Mouse (Mus musculus) cerebellum, adult 2 months (tissue): Measurements from ENCODE around the gene Gm27021. TPM values are rescaled to one million over a fixed set of nuclear protein-coding genes. Genes with fewer than 3 reads are reported as not detected.

ENCODE experiments used
- DNase-seq, 2 experiments: peaks; one replicate each; pipeline ENCODE4 v3.0.0; 2021
- H3K27ac ChIP-seq: fragments of 200-500 bp; 2 replicates; pipeline ENCODE4 v1.5.1; 2012; ENCODE audit warnings: low read length, control low read depth, inconsistent platforms; ENCODE audit not compliant: insufficient read depth
- H3K27me3 ChIP-seq: fragments of 200-500 bp; 2 replicates; pipeline ENCODE4 v1.6.1; 2012; ENCODE audit warnings: inconsistent platforms, mild to moderate bottlenecking, low read length, moderate library complexity; ENCODE audit not compliant: control insufficient read depth, insufficient read depth
- H3K4me1 ChIP-seq: fragments of 200-500 bp; 2 replicates; pipeline ENCODE4 v1.6.1; 2011; ENCODE audit warnings: low read length; ENCODE audit not compliant: control insufficient read depth, insufficient read depth
- H3K4me3 ChIP-seq: fragments of 200-500 bp; replicated peaks from 2 replicates; pipeline ENCODE3; 2011; ENCODE audit warnings: mild to moderate bottlenecking, low read depth, low read length, control low read depth; ENCODE audit not compliant: insufficient read depth
- CTCF ChIP-seq: fragments of 200-500 bp; IDR thresholded peaks from 2 replicates; pipeline ENCODE4 v1.5.1; 2011; ENCODE audit warnings: low read depth, mild to moderate bottlenecking, control low read depth, low read length, moderate library complexity, borderline replicate concordance; ENCODE audit not compliant: insufficient read depth
- POLR2A ChIP-seq: fragments of 200-500 bp; IDR thresholded peaks from 2 replicates; pipeline ENCODE4 v1.6.1; 2011; ENCODE audit warnings: low read length, control low read depth, borderline replicate concordance; ENCODE audit not compliant: insufficient read depth
- WGBS: fragments of 180-500 bp; shearing (Covaris S2); methylation state at CpG from one replicate; pipeline ENCODE4 v1.1.7; 2018; 5-methylcytosine and 5-hydroxymethylcytosine counted together
- polyA plus RNA-seq: library from polyadenylated mRNA; depleted of rRNA; stranded (reverse); fragments of >200 nt; gene quantifications from 2 replicates; pipeline ENCODE4 v1.2.3, GENCODE M21; 2012

The Gm27021 gene
- polyA plus RNA-seq, 1 experiment, result 1.9 TPM

DNA sequence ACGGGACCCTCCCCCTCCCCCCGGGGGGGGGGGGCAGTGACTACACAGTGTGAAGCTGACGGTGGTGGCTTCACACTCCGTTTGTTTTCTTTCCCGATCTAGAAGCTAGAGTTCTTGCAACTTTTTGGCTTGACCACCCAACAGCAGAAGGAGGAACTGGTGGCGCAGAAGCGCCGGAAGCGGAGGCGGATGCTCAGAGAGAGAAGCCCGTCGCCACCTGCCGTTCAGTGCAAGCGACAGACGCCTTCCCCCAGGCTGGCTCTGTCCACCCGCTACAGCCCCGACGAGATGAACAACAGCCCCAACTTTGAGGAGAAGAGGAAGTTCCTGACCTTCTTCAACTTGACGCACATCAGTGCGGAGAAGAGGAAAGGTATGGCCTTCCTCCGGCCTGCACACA lies 95.3 kb downstream of the Gm27021 start:
- H3K27ac ChIP-seq, result no peak overlapping the region
- H3K27me3 ChIP-seq, result no peaks in the 10 kb centered on the region
- 39% methylated on average over 21 of the region's 21 CpGs for WGBS
- TF ChIP-seq CTCF (0 out of 2 replicates have a peak, but pooled peaks have one; percentile 22), POLR2A (no peak)
- peak; percentile 59 to 68 for DNase-seq
- peaks cover 40% of the 10 kb centered on the region for H3K4me1 ChIP-seq
- no peak overlapping the region for H3K4me3 ChIP-seq

DNA sequence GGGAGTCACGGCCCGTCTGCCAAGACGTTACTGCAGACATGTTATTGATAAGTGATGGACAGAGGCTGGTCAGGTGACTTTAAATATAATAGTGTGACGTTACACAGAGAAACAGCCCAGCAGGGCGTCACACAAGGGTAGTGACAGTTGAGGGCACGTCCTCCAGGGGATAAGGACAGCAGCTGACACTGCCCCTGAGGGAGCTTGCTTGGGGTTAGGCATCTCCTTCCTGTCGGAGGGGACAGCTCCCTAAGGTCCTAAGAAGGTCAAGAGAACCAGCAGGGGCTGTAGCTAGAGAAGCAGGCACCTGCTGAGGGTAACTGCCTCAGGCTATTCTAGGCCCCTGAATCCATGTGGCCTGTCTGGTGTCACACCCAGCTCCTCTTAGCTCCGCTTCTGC lies 96.3 kb downstream of the Gm27021 start:
- Histone ChIP-seq H3K4me1 (peaks cover 43% of the 10 kb centered on the region), H3K27me3 (no peaks in the 10 kb centered on the region), H3K27ac (no peak overlapping the region), H3K4me3 (no peak overlapping the region)
- TF ChIP-seq POLR2A, result no peak
- TF ChIP-seq CTCF, result no peak
- WGBS, result 82% methylated on average over 8 of the region's 8 CpGs
- DNase-seq, result peak in 1 of 2 experiments; percentile 19

DNA sequence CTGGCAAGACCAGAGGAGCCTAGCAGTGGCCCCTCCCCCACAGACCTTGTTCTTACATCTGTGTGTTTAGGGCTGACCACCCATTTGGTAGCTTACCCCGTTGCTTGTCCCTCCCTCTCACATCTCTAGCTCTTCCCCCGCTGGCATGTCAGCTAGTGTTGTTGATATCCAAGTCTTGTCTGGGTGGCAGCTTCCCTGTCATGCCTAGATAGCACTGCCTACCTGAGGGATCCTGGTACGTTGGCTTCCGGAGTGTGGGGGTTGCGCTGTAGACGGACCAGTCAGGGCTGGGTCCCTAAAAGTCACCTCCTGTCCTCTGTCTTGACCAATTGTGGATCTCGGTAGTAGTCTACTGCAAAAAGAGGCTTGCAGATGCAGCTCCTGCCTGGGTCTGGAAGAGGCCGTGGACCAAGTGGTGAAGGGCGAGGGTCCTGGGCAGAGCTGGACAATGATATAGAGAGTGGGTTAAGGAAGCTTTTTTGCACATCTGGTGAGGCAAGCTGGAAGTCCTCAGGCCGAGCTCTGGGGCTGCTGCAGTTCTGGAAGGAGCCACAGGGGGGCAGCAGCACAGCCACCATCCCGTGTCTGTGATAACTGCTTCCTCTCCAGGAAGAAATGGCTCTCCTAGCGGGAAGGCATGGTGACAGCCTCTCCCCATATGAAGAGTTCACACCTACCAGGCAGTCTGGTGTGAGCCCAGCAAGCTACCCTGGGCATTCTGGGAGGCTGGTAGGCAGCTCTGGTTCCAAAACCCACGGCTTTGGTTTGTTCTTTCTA lies 97.8 kb downstream of the Gm27021 start:
- Histone ChIP-seq H3K27ac (no peak overlapping the region), H3K4me1 (peaks cover 51% of the 10 kb centered on the region), H3K27me3 (no peaks in the 10 kb centered on the region), H3K4me3 (no peak overlapping the region)
- 45% methylated on average over 13 of the region's 13 CpGs for WGBS
- DNase-seq, result peak; percentile 71 to 82
- no peak for TF ChIP-seq POLR2A
- TF ChIP-seq CTCF, result peak; percentile 83

DNA sequence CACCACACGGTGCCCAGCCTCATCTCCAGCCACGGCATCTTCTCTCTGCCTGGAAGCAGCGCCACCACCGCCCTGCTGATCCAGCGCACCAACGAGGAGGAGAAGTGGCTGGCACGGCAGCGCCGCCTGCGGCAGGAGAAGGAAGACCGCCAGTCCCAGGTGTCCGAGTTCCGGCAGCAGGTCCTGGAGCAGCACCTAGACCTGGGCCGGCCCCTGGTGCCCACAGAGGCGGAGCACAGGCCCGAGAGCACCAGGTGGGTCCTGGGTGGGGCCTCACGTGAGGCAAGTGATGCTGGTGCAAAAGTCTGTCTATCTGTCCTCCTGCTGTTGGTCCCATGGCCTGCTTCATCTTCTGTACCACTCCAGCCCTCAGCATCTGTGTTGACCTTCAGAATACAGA lies 98.8 kb downstream of the Gm27021 start:
- 82% methylated on average over 17 of the region's 17 CpGs for WGBS
- H3K27ac ChIP-seq, result no peak overlapping the region
- no peaks in the 10 kb centered on the region for H3K27me3 ChIP-seq
- DNase-seq, result no peak
- TF ChIP-seq CTCF, result no peak
- no peak overlapping the region for H3K4me3 ChIP-seq
- peaks cover 55% of the 10 kb centered on the region for H3K4me1 ChIP-seq

DNA sequence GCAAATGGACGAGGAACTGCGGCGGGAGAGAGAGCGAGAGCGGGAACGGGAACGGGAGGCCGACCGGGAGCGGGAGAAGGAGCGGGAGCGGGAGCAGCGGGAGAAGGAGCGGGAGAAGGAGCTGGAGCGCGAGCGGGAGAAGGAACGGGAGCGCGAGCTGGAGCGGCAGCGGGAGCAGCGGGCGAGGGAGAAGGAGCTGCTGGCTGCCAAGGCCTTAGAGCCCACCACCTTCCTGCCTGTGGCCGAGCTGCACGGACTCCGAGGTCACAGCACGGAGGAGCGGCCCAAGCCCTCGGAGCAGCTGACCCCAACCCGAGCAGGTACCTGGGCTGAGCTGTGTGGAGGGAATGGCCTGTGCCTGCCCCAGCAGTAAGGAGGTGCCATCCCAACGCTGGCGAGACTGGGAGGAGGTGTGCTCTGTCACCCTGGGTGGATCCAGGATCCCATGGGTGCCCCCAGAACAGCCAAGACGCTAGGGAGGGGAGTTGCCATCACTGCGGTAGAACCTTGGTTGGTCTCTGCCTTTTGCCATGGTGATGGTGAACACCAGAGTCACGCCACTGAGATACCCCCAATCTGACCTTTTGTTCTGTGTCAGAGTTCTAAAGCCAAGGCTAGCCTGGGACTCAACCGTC lies 99.6 kb downstream of the Gm27021 start:
- WGBS, result 94% methylated on average over 37 of the region's 37 CpGs
- Histone ChIP-seq H3K4me1 (peaks cover 57% of the 10 kb centered on the region), H3K27me3 (no peaks in the 10 kb centered on the region), H3K4me3 (no peak overlapping the region), H3K27ac (no peak overlapping the region)
- no peak for DNase-seq
- TF ChIP-seq CTCF (no peak), POLR2A (no peak)

DNA sequence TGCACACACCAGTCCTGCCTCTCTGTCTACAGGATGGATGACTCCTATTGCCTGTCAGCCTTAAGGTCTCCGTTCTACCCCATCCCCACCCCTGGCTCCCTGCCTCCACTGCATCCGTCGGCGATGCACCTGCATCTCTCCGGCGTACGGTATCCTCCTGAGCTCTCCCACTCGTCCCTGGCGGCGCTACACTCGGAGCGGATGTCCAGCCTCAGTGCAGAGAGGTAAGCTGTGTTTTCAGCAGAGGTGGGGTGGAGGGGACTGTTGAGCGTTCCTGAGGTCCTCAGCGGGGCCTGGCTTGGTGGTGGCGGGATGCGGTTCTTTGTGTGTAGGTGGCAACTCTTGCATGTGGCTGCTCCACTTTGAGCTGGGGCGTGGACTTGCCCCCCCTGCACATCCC lies 100.1 kb downstream of the Gm27021 start:
- 95% methylated on average over 17 of the region's 17 CpGs for WGBS
- TF ChIP-seq POLR2A (no peak), CTCF (no peak)
- Histone ChIP-seq H3K4me1 (peaks cover 59% of the 10 kb centered on the region), H3K27me3 (no peaks in the 10 kb centered on the region), H3K27ac (no peak overlapping the region), H3K4me3 (no peak overlapping the region)
- no peak for DNase-seq

DNA sequence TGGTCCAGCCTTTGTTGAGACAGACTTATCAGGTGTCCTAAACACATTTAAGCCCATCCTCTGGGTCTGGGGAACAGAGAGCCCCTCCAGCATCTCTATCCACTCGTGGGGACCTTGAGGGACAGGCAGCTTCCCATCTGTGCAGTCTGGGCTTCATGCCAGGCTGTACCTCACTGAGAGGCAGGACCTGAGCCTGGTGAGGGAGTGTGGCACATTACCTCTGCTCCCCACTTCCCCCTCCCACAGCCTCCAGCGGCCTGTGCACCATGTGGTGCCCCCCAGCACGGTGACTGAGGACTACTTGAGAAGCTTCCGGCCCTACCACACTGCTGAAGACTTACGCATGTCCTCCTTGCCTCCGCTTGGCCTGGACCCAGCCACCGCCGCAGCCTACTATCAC lies 101.2 kb downstream of the Gm27021 start:
- Histone ChIP-seq H3K4me1 (peaks cover 64% of the 10 kb centered on the region), H3K4me3 (no peak overlapping the region), H3K27me3 (no peaks in the 10 kb centered on the region), H3K27ac (no peak overlapping the region)
- peak in 1 of 2 experiments; percentile 75 for DNase-seq
- TF ChIP-seq CTCF, result no peak
- TF ChIP-seq POLR2A, result no peak
- 21% methylated on average over 8 of the region's 8 CpGs for WGBS

DNA sequence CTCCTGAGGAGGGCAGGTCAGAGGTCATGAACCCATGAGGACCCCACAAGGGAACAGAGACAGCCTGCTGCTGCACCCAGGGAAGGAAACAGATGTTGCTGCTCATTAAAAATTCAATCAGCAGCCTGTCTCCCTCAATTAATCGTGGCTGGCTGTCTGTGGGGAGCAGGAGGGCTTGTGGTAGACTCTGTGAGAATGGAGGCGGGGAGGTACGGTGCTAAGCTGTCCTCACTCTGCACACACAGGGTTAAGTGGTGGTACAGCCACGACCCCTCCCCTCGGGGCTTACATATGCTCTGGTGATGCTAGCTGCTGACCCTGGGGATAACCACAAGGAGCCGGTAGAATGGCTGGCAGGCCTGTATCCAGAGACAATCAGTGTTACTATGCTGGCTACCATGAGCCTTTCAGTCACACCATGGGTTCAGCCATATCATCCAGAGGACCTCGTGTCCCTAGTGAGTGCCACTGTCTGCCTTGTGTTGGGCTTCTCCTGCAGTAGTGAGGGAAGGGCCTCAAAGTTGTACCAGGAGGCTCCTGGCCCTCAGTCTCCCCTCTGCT lies 102.6 kb downstream of the Gm27021 start:
- WGBS, result 43% methylated on average over 7 of the region's 7 CpGs
- Histone ChIP-seq H3K27ac (no peak overlapping the region), H3K4me3 (no peak overlapping the region), H3K27me3 (no peaks in the 10 kb centered on the region), H3K4me1 (peaks cover 74% of the 10 kb centered on the region)
- TF ChIP-seq CTCF (no peak), POLR2A (no peak)
- no peak for DNase-seq
